Mouse (Mus musculus): ENCODE measurements around the gene Dpy19l1. TPM values are rescaled to one million over a fixed set of nuclear protein-coding genes. Genes with fewer than 3 reads are reported as not detected.
A peak's percentile ranks its signal among the peaks of the same experiment; 100 is the strongest.

The Dpy19l1 gene
- polyA plus RNA-seq, 1 experiment from 2014 or later = 13.0 TPM

GRCm38 (mm10) chr9:24502571-24503004 lies 352 bp downstream of the Dpy19l1 start:
- WGBS = under 1% methylated on average over 37 of the region's 48 CpGs
- no peaks in the 10 kb centered on the region for H3K4me1 ChIP-seq (replicated peaks; ENCODE audit: insufficient read depth, low read length)
- H3K4me3 ChIP-seq (replicated peaks; ENCODE audit: low read depth, low read length) = peak overlapping the region; percentile 77
- no peaks in the 10 kb centered on the region for H3K27me3 ChIP-seq (ENCODE audit: insufficient read depth, low read length)
- H3K4me2 ChIP-seq (ENCODE audit: low read length) = peak overlapping the region; percentile 63
- H3K36me3 ChIP-seq (ENCODE audit: insufficient read depth, low read length) = no peaks in the 10 kb centered on the region
- DNase-seq (ENCODE audit: low spot score) (peak; percentile 78), ATAC-seq (replicated peaks; ENCODE audit: low FRiP score, low read depth) (peak; percentile 85)
- H3K9ac ChIP-seq (ENCODE audit: low read depth, low read length) = peak overlapping the region; percentile 66
- H3K27ac ChIP-seq = peak overlapping the region; percentile 92
- TF ChIP-seq CTCF (IDR thresholded peaks at IDR 0.05; ENCODE audit: low read depth) = no peak
- no peaks in the 10 kb centered on the region for H3K9me3 ChIP-seq (replicated peaks; ENCODE audit: low read length)

- H3K4me2 ChIP-seq (ENCODE audit: low read length) = peak overlapping the region; percentile 63
- ATAC-seq (replicated peaks; ENCODE audit: low FRiP score, low read depth) (no peak), DNase-seq (ENCODE audit: low spot score) (no peak)
- no peaks in the 10 kb centered on the region for H3K4me1 ChIP-seq (replicated peaks; ENCODE audit: insufficient read depth, low read length)
- WGBS = 55% methylated on average over 2 of the region's 2 CpGs
- no peaks in the 10 kb centered on the region for H3K9me3 ChIP-seq (replicated peaks; ENCODE audit: low read length)
- H3K27me3 ChIP-seq (ENCODE audit: insufficient read depth, low read length) = no peaks in the 10 kb centered on the region
- peak; percentile 38; the same call in 1 of the 2 replicates for TF ChIP-seq CTCF (IDR thresholded peaks at IDR 0.05; ENCODE audit: low read depth)
- H3K4me3 ChIP-seq (replicated peaks; ENCODE audit: low read depth, low read length) = no peak overlapping the region
- H3K36me3 ChIP-seq (ENCODE audit: insufficient read depth, low read length) = no peaks in the 10 kb centered on the region
- H3K27ac ChIP-seq = no peak overlapping the region
- no peak overlapping the region for H3K9ac ChIP-seq (ENCODE audit: low read depth, low read length)
Measured at GRCm38 (mm10) chr9:24501618-24502017, 1.3 kb downstream of the Dpy19l1 start.

- H3K9ac ChIP-seq (ENCODE audit: low read depth, low read length) = no peak overlapping the region
- H3K9me3 ChIP-seq (replicated peaks; ENCODE audit: low read length) = no peaks in the 10 kb centered on the region
- WGBS = 94% methylated on average over 2 of the region's 2 CpGs
- DNase-seq (ENCODE audit: low spot score) (no peak), ATAC-seq (replicated peaks; ENCODE audit: low FRiP score, low read depth) (no peak)
- no peak overlapping the region for H3K4me3 ChIP-seq (replicated peaks; ENCODE audit: low read depth, low read length)
- H3K4me1 ChIP-seq (replicated peaks; ENCODE audit: insufficient read depth, low read length) = no peaks in the 10 kb centered on the region
- no peaks in the 10 kb centered on the region for H3K36me3 ChIP-seq (ENCODE audit: insufficient read depth, low read length)
- H3K4me2 ChIP-seq (ENCODE audit: low read length) = no peak overlapping the region
- H3K27me3 ChIP-seq (ENCODE audit: insufficient read depth, low read length) = no peaks in the 10 kb centered on the region
- H3K27ac ChIP-seq = no peak overlapping the region
- TF ChIP-seq CTCF (IDR thresholded peaks at IDR 0.05; ENCODE audit: low read depth) = no peak
Measured at GRCm38 (mm10) chr9:24496226-24496625, 6.7 kb downstream of the Dpy19l1 start.

- no peak for TF ChIP-seq CTCF (IDR thresholded peaks at IDR 0.05; ENCODE audit: low read depth)
- Histone ChIP-seq H3K9ac (ENCODE audit: low read depth, low read length) (no peak overlapping the region), H3K27me3 (ENCODE audit: insufficient read depth, low read length) (no peaks in the 10 kb centered on the region), H3K36me3 (ENCODE audit: insufficient read depth, low read length) (no peaks in the 10 kb centered on the region), H3K27ac (no peak overlapping the region), H3K9me3 (replicated peaks; ENCODE audit: low read length) (no peaks in the 10 kb centered on the region), H3K4me1 (replicated peaks; ENCODE audit: insufficient read depth, low read length) (no peaks in the 10 kb centered on the region), H3K4me2 (ENCODE audit: low read length) (no peak overlapping the region), H3K4me3 (replicated peaks; ENCODE audit: low read depth, low read length) (no peak overlapping the region)
- WGBS = 89% methylated on average over 5 of the region's 5 CpGs
- DNase-seq (ENCODE audit: low spot score) (no peak), ATAC-seq (replicated peaks; ENCODE audit: low FRiP score, low read depth) (no peak)
Measured at GRCm38 (mm10) chr9:24490516-24490915, 12.4 kb downstream of the Dpy19l1 start.

- H3K9me3 ChIP-seq (replicated peaks; ENCODE audit: low read length) = no peaks in the 10 kb centered on the region
- no peaks in the 10 kb centered on the region for H3K27me3 ChIP-seq (ENCODE audit: insufficient read depth, low read length)
- DNase-seq (ENCODE audit: low spot score) = no peak
- H3K36me3 ChIP-seq (ENCODE audit: insufficient read depth, low read length) = no peaks in the 10 kb centered on the region
- no peak overlapping the region for H3K27ac ChIP-seq
- H3K9ac ChIP-seq (ENCODE audit: low read depth, low read length) = no peak overlapping the region
- no peaks in the 10 kb centered on the region for H3K4me1 ChIP-seq (replicated peaks; ENCODE audit: insufficient read depth, low read length)
- H3K4me3 ChIP-seq (replicated peaks; ENCODE audit: low read depth, low read length) = no peak overlapping the region
- no peak overlapping the region for H3K4me2 ChIP-seq (ENCODE audit: low read length)
- ATAC-seq (replicated peaks; ENCODE audit: low FRiP score, low read depth) = no peak
- WGBS = 87% methylated on average over 6 of the region's 6 CpGs
- TF ChIP-seq CTCF (IDR thresholded peaks at IDR 0.05; ENCODE audit: low read depth) = no peak
Measured at GRCm38 (mm10) chr9:24488425-24489104, 14.4 kb downstream of the Dpy19l1 start.

- WGBS = 67% methylated on average over 5 of the region's 5 CpGs
- Histone ChIP-seq H3K9me3 (replicated peaks; ENCODE audit: low read length) (no peaks in the 10 kb centered on the region), H3K4me3 (replicated peaks; ENCODE audit: low read depth, low read length) (no peak overlapping the region), H3K9ac (ENCODE audit: low read depth, low read length) (no peak overlapping the region), H3K27ac (no peak overlapping the region), H3K4me2 (ENCODE audit: low read length) (no peak overlapping the region), H3K4me1 (replicated peaks; ENCODE audit: insufficient read depth, low read length) (no peaks in the 10 kb centered on the region), H3K36me3 (ENCODE audit: insufficient read depth, low read length) (0 out of 2 replicates have a peak, but pooled peaks cover 5% of the 10 kb centered on the region), H3K27me3 (ENCODE audit: insufficient read depth, low read length) (no peaks in the 10 kb centered on the region)
- DNase-seq (ENCODE audit: low spot score) = no peak
- ATAC-seq (replicated peaks; ENCODE audit: low FRiP score, low read depth) = no peak
- TF ChIP-seq CTCF (IDR thresholded peaks at IDR 0.05; ENCODE audit: low read depth) = no peak
Measured at GRCm38 (mm10) chr9:24482375-24482774, 20.6 kb downstream of the Dpy19l1 start.

Data from kidney, postnatal 0 days (tissue).